Mouse (Mus musculus) megakaryocyte, embryonic 14.5 days (primary cell): ENCODE measurements around the gene Zfp512b.

Experiments
- FLI1 ChIP-seq: IDR thresholded peaks from 2 replicates; pipeline ENCODE4 v1.6.1; 2012; ENCODE audit warnings: low read length, inconsistent platforms, mixed read lengths
- GATA1 ChIP-seq: IDR thresholded peaks from 3 replicates; pipeline ENCODE4 v1.6.1; 2012; ENCODE audit warnings: mixed read lengths, low read length, inconsistent platforms, borderline replicate concordance

GRCm38 (mm10) chr2:181589732-181590105 is 2.9 kb downstream of the Zfp512b start:
- TF ChIP-seq GATA1 (no peak), FLI1 (no peak)
